Mouse (Mus musculus): ENCODE measurements around the gene Aff4. TPM values are rescaled to one million over a fixed set of nuclear protein-coding genes. Genes with fewer than 3 reads are reported as not detected.
A peak's percentile ranks its signal among the peaks of the same experiment; 100 is the strongest.
"Not testable (repeated sequence)": the region's sequence is repeated elsewhere in the genome, so short reads cannot be mapped to it uniquely, and the experiment has no call there.

Aff4 gene
- total RNA-seq, 2 experiments from 2014 or later = 163 to 187 TPM

DNA sequence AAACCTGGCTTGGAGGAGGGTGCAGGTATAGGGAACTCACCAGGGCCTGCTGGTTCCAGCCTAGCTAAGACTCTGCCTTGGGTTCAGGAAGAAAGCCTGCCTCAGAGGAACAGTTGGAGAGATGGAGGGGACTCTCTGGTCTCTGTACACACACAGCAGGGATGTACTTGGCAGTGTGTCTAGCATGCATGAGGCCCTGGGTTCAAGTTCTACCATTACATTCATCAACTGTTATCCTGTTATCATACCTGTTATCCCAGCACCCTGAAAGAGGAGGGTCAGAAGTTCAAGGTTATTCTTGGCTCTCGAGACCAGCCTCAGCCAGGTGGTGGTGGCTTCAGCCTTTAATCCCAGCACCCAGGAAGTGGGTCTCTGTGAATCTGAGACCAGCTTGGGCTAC is 13.7 kb upstream of the Aff4 start:
- no peak for DNase-seq (ENCODE audit: low spot score in 2 of 2)

DNA sequence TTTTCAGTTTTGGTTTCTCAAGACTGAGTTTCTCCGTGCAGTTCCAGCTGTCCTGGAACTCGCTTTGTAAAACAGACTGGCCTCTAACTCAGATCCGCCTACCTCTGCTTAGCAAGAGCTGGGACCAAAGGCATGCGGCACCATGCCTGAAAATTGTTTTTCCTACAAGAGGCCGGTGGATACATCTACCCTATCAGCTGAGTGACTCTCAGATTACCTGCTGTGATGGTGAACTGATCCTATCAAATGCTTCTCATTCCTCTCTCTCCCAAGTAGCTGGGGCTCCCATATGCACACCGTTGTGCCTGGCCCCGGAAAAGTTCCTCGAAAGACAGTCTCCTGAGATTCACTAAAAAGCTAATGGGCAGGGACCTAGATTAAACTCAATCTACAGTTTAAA is 12.9 kb upstream of the Aff4 start:
- DNase-seq (ENCODE audit: low spot score in 2 of 2) = no peak

DNA sequence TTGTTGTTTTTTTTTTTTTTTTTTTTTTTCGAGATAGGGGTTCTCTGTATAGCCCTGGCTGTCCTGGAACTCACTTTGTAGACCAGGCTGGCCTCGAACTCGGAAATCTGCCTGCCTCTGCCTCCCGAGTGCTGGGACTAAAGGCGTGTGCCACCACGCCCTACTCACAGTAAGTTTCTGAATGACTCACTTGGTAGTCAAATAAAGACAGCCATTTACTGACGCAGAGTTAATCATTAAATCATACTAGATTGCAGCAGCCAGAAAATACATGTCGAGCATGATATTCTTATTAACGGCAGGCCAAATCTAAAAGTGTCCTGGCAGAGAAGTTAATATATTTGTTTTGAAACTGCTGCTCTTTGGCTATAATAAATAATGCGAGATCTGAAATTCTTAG is 9.6 kb upstream of the Aff4 start:
- not testable (repeated sequence) for DNase-seq (ENCODE audit: low spot score in 2 of 2)

DNA sequence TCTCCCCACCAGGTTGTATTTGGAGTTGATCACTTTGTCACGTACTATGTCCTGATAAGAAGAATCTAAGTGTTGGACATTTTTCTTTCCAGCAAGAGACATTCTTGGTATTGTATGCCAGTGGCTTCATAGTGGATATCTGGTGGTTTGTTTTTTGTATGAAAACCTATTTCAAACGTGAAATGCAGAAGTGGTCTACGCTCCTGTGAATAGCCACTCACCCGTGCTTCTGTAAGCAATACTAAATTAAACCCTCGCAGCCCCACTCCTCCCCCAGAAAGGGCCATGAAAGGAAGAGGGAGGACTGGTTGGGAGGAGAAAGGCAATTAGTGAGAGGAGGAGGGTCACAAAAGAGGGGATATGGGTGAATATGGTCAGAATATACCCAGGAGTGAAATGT is 7.9 kb upstream of the Aff4 start:
- DNase-seq (ENCODE audit: low spot score in 2 of 2) = no peak

DNA sequence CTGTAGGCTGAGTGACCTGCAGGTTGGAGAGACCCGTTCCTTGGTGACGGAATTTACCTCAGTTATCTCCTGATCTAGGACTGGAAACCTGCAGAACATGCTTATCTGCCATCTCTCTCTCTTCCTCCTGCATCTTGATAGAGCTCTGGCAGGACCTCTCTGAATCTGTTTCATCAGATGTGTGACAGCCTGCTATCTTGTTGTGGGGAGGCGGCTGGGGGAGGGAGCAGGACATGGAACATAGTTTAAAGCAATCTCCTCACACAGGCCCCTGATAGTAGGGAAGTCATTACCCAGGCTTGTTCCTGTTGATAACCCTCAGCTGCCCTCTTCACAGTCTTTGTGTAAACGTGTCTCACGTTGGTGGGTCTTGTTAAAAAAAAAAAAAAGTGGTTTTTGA is 5.3 kb upstream of the Aff4 start:
- DNase-seq (ENCODE audit: low spot score in 2 of 2) = no peak

DNA sequence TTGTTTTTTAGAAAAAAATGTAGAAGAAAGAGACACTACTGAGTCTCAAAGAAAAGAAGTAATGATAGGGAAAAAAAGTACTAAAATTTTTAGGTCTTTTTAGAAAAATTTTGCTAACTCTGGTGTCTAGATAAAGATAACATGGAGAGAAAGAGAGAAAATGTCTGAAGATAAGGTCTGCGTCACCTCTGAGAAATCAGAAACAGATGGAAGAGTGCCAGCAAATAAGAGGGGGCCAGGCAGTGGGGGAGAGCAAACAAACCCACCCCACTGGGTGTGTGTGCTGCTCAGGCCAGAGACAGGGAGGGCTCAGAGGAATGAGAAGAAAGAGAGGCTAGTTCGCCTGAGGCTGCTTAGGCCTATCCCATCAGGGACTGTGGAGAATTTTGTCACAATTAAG is 4.9 kb upstream of the Aff4 start:
- no peak for DNase-seq (ENCODE audit: low spot score in 2 of 2)

DNA sequence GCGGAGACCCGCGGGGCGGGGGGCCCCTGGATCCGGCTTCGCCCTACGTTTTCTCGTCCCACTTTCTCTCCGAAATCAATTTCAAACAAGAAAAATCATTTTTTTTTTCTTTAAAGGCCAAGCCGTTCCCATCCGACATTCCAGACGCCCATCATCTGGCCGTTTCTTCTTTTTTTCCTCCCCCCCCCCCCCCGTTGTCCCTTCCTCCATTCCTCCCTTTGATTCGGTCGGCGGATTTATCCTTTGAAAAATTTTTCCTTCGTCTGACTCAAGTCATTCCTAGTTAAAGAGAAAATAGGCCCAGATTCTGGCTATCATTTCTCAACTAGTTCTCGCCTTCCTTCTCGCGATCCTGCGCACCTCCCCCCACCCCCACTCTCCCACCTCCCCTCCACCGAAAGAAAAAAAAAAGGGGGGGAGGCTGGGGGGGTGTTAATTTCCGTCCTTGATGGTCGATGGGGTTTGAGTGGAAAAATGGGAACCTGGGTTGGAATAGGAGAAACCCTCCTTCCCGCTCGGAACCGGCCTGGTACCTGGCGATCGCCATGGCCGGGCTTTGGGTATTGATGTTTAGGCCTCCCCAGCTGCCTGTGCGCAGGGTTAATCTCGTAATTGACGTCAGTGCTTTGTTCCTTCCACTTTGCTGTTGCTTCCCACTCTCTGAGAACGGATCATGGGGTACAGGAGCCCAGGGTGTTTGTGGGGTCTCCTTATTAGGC is 750 bp downstream of the Aff4 start:
- peak; percentile 31 to 38 for DNase-seq (ENCODE audit: low spot score in 2 of 2)

DNA sequence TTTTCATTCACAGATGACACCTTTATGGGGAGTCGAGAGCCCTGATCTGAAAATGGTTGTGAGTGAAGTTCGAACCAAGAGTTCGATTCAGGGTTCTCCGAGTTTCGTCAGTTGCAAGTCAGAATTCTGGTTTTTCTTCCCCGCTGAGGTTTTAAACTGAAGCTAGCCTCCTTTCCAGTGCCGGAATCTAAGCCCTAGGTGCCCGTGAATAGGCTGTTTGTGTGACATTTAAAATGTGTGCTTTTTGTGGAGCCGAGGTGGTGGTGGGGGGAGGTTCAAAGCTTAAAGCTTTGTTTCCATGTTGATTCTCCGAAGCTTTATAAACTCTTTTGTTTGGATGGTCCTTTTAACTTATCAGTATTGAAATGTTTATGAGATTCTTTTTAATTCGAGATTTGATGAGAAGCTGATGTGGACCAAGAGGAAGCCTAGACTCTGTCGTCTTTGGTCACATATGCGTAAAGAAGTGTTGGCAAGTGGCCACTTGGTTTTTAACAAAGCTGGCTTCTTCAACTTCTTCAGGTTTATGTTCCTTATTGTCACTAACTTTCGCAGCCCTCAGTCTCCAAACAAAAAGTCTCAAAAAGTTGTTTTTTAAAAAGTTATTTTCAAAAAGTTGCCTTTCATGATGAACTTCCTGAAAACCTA is 1.4 kb downstream of the Aff4 start:
- no peak for DNase-seq (ENCODE audit: low spot score in 2 of 2)

DNA sequence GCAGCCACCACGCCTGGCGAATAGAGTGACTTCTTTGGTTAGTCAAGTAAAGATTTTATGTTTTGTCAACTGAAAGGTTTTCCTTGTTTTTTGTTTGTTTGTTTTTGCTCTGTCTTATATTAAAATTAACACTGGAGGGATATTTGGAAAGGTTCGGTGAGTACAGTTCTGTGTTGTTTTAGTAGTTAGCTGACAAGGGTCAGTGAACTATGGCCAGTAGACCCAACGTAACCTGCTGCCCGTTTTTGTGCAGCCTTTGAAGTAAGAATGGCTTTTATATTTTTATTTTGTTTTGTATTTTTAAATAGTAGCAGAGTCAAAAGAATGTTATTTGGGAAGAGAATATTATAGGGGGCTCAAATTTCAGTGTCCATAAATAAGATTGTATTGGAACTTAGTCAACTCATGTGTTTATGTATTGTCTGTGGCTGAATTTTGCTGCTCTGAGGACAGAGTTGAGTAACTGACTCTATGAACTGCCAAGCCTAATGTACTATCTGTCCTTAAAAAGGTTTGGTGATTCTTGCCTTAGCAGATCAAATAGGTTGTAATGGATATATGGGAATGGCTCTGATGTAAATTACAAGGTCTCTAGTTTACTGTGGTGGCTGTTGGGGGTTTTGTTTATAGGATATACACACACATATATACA is 8.0 kb downstream of the Aff4 start:
- DNase-seq (ENCODE audit: low spot score in 2 of 2) = no peak

DNA sequence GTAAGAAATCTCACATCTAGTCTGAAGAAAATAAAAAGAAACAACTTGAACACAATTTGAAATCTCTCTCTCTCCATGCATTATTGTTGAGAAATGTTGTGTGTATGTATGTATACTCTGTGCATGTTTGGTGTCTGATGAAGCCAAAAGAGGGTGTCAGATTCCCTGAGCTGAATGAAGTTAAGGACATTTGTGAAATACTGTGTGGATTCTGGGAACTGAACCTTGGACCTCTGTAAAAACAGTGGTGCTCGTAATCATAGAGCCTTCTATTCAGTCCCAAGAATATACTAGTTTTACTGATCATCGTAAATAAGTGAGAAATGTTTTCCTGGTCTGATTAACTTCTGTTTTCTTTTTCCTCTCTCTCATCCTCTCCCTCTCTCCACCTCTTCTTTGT is 16.4 kb downstream of the Aff4 start:
- no peak for DNase-seq (ENCODE audit: low spot score in 2 of 2)

DNA sequence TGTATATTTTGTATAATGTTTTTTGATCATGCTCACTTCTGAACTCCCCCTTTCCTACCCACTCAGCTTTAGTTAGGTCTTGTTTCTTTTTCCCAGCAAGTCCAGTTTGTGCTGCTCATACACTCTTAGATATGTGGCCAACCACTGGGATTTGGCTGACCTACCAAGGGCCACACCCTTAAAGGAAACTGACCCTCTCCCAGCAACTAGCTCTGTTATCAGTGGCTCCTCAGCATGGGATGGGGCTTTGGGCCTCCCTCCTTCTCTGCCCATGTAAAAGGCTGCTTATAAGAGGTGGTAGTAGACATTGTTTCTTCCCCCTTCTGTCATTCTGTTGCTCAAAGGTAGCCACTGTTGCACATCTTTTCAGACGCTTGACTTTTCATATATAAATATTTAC is 28.3 kb downstream of the Aff4 start:
- DNase-seq (ENCODE audit: low spot score in 2 of 2) = no peak

DNA sequence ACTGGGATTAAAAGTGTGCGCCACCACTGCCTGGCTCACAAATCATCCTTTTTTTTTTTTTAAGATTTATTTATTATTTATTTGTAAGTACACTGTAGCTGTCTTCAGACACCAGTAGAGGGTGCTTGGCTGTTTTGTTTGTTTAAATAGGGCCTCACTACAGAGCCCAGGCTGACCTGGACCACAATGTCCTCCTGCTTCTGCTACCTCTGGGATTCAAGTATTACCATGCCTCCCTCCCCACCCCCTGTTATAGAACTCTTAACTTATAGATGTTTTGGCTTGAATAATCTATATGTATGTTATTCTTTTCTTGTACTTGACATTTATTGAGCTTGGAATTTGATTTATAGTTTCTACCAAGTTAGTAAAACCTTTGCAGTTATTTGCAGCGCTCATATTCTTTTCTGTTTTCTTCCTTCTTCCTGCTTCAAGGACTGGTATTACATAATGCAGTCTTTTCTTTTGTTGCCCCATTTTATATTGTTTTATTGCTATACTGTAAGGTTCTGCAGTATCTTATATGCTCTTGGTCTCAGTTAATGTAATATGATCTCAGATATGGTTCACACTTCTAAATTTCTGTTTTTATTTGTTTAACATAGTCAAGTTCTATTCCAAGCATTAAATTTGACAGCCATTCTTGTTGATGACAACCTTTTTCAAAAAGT is 33.3 kb downstream of the Aff4 start:
- no peak for DNase-seq (ENCODE audit: low spot score in 2 of 2)

DNA sequence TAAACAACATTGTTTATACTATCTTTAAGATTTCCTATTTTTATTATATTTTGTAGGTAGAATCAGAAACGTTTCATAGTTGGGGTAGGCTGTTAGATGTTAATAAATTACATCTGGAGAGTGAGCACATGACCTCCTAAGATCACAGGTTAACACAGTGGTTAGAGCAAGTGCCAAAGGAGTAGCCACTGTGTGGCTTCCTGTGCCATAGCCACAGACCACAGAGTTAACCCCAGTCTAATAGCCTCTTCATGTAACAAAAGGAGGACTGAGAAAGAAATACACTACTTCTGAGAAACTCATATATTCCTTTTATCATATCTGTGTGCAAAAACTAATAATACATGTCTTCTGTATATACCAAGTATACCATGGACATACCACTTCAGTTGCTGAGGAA is 43.2 kb downstream of the Aff4 start:
- no peak for DNase-seq (ENCODE audit: low spot score in 2 of 2)

DNA sequence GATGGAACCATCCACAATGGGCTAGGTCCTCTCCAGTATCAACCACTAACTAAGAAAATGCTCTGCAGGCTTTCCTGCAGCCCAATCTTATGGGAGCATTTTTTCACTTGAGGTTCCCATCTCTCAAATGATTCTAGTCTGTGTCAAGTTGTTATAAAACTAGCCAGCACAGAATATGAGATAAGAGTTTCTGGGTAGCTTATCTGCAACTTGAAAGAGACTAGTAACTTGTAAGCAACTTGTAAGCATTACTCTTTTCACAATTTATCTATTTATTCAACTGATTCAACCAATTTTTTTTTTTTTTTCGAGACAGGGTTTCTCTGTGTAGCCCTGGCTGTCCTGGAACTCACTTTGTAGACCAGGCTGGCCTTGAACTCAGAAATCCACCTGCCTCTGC is 53.0 kb downstream of the Aff4 start:
- DNase-seq (ENCODE audit: low spot score in 2 of 2) = no peak

DNA sequence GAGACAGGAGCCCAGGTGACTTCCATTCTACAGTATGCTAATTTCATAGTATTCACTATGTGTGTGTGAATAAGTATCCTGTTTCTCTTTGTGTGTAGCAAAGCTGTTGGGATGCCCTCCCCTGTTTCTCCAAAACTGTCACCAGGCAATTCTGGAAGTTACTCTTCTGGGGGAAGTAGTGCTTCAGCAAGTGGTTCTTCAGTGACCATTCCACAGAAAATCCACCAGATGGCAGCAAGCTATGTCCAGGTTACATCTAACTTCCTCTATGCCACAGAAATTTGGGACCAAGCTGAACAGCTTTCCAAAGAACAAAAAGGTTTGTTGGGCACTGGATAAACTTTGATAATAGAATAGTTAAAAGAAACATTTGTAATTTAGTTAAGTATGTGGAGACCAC is 61.1 kb downstream of the Aff4 start:
- no peak for DNase-seq (ENCODE audit: low spot score in 2 of 2)

DNA sequence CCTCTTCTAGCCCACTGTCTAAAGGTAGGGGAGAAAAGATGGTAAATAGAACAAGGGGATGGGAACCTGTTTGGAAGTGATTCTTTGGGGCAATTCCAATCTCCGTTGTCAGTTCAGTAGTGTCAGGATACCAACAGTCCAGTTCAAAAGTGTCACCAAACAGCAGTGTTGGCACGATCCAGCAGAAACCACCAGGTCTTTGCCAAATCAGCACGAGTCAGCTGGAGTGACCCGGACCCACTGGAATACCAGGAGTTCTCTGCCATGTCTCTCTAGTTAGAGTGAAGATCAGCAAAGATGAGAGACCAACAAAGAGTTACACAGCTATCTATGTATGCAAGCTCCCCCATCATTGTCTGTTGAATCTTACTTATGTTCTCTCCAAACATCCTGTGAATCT is 63.2 kb downstream of the Aff4 start:
- DNase-seq (ENCODE audit: low spot score in 2 of 2) = no peak

DNA sequence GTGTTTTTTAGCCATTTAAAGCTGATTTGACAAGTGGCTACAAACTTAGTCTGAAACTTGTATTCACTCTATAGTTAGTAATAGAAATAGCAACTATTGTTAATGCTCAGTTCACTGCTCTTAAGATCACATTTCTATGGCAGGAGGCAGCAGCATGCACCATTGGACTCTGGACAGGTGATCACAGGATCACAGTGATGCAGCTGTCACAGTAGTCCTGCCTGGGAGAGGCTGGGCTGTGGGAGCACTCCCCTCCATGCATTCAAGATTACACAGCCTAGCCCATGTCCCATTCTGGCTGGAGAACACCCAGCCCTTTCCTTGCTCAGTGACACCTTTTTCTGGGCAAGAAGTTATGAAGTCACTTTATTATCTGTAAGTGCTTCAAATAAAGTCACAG is 67.4 kb downstream of the Aff4 start:
- DNase-seq (ENCODE audit: low spot score in 2 of 2) = no peak

DNA sequence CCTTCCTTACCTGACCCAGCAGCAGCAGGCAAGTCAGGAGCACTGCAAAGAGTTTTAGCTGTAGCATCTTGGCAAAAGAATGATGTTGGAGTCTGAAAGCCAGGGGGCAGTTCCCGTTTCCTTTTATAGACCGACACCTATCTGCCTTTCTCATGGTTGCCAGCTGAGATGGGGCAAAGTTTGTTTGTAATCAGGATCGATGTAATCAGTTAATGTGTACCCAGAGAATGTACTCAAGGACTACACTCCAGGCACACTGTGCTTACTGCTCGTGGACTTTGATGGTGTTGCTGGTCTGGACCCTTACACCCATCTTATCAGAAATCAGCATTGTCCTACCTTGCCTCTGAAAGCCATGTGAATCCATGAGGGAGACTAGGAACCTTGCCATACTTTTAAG is 72.4 kb downstream of the Aff4 start, which contains the start of gene Leap2:
Gene Leap2, minus strand, starts transcription at position 135 of the 400 bp plus-strand sequence.
- DNase-seq (ENCODE audit: low spot score in 2 of 2) = no peak

DNA sequence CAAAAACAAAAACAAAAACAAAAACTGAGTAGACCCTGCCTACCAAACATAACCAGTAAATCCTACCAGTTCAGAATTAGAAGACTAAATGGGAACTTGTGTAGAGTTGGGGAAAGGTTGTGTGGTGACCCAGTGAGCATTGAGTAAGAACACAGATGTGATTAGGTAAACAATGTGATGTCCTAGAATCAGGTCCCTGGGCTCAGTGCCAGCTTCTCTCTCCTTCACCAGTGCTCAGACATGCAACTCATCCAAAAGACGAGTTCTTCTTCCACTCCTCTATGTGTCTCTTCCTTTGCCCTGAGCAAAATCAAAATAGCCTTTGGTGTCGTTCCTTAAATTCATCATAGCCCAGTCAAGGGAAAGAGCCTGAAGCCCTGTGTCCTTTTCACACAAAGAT is 74.2 kb downstream of the Aff4 start:
- no peak for DNase-seq (ENCODE audit: low spot score in 2 of 2)

DNA sequence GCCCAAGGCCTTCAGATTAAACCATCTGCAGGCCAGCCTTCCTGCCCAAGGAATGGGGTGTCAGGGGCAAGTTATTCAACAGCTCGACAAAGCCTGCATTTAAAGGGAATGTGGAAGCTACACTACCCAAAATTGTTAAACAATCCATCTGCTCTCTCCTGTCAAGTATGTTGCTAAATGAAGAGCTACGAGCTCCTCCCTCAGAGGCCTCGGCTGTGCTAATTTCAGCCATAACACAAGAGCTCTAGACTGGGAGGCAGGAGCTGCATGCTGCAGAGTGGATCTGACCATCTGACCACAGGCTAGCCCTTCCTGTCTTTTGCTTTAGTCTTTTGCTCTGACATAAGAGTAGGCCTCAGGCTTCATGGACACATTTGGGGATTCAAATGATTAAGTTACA is 74.6 kb downstream of the Aff4 start:
- no peak for DNase-seq (ENCODE audit: low spot score in 2 of 2)

DNA sequence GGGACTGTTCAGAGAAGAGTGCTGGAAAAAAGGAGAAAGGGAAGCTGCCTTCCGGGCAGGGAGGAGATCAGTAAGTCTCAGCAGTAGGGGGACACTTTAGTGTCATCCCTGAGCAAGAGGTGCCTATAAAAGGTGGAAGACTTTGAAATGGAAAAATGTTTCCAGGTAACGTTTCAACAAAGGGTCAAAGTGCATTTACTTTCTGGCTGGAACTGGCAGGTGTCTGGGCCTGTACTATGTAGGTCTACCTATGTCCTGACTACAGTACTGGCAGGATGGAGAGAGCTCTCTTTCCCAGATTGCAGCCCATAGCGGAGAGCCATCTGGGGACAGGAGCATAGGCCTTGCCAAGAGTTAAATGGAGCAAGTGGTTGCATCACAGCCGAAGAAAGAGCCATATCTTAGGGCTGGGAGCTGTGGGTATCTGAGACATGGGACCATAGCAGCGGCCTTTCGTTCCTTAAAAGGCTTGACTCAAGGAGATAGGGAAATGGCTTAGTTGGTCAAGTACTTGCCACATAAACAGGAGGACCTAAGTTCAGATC is 75.2 kb downstream of the Aff4 start:
- DNase-seq (ENCODE audit: low spot score in 2 of 2) = no peak

DNA sequence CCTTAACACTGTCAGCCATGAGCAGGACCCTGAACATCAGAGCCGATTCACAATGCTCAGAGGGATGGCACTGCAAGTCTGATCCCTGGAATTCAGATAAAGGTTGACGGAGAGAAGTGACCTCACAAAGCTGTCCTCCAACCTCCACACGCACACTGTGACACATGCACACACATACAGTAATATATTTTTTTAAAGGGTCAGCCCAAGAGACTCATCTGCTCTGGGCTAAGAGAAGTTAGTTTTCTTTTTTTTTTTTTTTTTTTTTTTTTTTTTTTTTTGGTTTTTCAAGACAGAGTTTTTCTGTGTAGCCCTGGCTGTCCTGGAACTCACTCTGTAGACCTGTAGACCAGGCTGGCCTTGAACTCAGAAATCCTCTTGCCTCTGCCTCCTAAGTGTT is 76.3 kb downstream of the Aff4 start:
- DNase-seq (ENCODE audit: low spot score in 2 of 2) = not testable (repeated sequence)
